Mouse (Mus musculus) lung, embryonic 15.5 days (tissue): ENCODE results near the gene Tiparp. TPM values are rescaled to one million over a fixed set of nuclear protein-coding genes. Genes with fewer than 3 reads are reported as not detected.
A peak's percentile ranks its signal among the peaks of the same experiment; 100 is the strongest.

Source experiments
- ATAC-seq: fragments of 200-750 bp; cut with Nextera tagmentation; 2 replicates; pipeline ENCODE4 v1.8.0; 2017; ENCODE audit warnings: moderate number of reproducible peaks, borderline replicate concordance; ENCODE audit not compliant: low FRiP score, low TSS enrichment; ENCODE audit errors: extremely low read depth
- H3K27ac ChIP-seq: fragments of 300-500 bp; sonication (generic); 2 replicates; pipeline ENCODE4 v1.5.1; 2015; ENCODE audit warnings: moderate library complexity, mild to moderate bottlenecking, inconsistent platforms
- H3K27me3 ChIP-seq: fragments of 300-500 bp; sonication (generic); 2 replicates; pipeline ENCODE4 v1.6.1; 2015; ENCODE audit warnings: inconsistent platforms
- H3K36me3 ChIP-seq: fragments of 300-500 bp; sonication (generic); 2 replicates; pipeline ENCODE4 v1.6.1; 2015; ENCODE audit warnings: inconsistent platforms
- H3K4me1 ChIP-seq: fragments of 300-500 bp; sonication (generic); 2 replicates; pipeline ENCODE4 v1.6.1; 2015; ENCODE audit warnings: inconsistent platforms
- H3K4me2 ChIP-seq: fragments of 300-500 bp; sonication (generic); 2 replicates; pipeline ENCODE4 v1.6.1; 2015; ENCODE audit warnings: inconsistent platforms, mild to moderate bottlenecking, moderate library complexity
- H3K4me3 ChIP-seq: fragments of 300-500 bp; sonication (generic); 2 replicates; pipeline ENCODE4 v1.5.1; 2015; ENCODE audit warnings: mild to moderate bottlenecking, inconsistent platforms
- H3K9ac ChIP-seq: fragments of 300-500 bp; sonication (generic); 2 replicates; pipeline ENCODE4 v1.6.1; 2015; ENCODE audit warnings: inconsistent platforms
- H3K9me3 ChIP-seq: fragments of 300-500 bp; sonication (generic); 2 replicates; pipeline ENCODE4 v1.6.1; 2016; ENCODE audit warnings: inconsistent platforms
- WGBS: fragments of 180-500 bp; shearing (Covaris S2); methylation state at CpG from one replicate; pipeline ENCODE4 v1.1.7; 2015; 5-methylcytosine and 5-hydroxymethylcytosine counted together
- polyA plus RNA-seq: library from polyadenylated mRNA; unstranded; fragments of >200 nt; fragmentation: Nextera tagmentation; extraction: Ambion mirVana; gene quantifications from 2 replicates; pipeline ENCODE4 v1.2.1, GENCODE M21; 2015

Gene Tiparp
- polyA plus RNA-seq, 1 experiment from 2014 or later, result 43.1 TPM

DNA sequence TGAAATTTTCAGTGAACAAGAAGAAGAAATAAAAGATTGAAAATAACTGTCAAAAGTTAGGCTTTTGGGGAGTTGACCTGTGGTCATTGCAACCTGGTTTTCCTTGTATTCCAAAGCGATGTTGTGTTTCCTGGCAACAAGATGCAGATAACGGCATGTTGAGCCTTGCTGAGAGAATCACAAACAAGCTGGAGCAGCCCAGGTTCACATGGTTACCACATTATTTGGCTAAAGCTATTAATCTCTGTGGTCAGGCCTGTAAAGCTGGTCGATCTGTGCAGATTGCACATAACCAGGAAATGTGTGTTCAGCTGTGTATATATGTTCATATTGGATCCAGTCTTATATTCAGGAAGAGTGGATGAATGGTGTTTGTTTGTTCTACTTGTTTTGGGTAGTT, 5.4 kb downstream of the Tiparp start:
- H3K27me3 ChIP-seq, result no peaks in the 10 kb centered on the region
- H3K4me1 ChIP-seq, result peaks cover 26% of the 10 kb centered on the region
- no peak overlapping the region for H3K27ac ChIP-seq
- H3K4me3 ChIP-seq, result no peak overlapping the region
- no peak for ATAC-seq
- 49% methylated on average over 3 of the region's 3 CpGs for WGBS
- H3K4me2 ChIP-seq, result no peak overlapping the region
- H3K9me3 ChIP-seq, result no peaks in the 10 kb centered on the region
- peaks cover 6% of the 10 kb centered on the region for H3K36me3 ChIP-seq
- H3K9ac ChIP-seq, result no peak overlapping the region

DNA sequence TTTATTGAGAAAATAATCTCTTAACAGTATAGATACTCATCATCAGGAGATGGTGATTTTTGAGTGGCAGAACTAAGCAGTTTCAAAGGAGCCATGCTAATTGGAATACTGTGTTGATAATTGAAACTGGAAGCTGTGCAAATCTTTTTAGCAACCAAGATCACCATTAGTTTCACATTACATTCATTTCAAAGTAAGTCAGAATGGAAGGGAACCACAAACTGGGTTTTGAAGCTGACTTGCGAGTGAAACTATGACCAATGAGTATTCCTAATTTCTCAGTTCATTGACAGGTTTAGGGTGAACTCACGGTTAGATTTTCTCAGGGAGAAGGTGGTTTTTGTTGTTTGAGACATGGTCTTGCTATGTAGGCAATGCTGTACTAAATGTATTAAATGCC, 6.3 kb downstream of the Tiparp start:
- Histone ChIP-seq H3K9me3 (no peaks in the 10 kb centered on the region), H3K4me2 (no peak overlapping the region), H3K4me1 (peaks cover 26% of the 10 kb centered on the region), H3K27ac (no peak overlapping the region), H3K4me3 (no peak overlapping the region), H3K36me3 (peaks cover 6% of the 10 kb centered on the region), H3K27me3 (no peaks in the 10 kb centered on the region), H3K9ac (no peak overlapping the region)
- ATAC-seq, result no peak
- WGBS, result 59% methylated on average over 2 of the region's 2 CpGs

DNA sequence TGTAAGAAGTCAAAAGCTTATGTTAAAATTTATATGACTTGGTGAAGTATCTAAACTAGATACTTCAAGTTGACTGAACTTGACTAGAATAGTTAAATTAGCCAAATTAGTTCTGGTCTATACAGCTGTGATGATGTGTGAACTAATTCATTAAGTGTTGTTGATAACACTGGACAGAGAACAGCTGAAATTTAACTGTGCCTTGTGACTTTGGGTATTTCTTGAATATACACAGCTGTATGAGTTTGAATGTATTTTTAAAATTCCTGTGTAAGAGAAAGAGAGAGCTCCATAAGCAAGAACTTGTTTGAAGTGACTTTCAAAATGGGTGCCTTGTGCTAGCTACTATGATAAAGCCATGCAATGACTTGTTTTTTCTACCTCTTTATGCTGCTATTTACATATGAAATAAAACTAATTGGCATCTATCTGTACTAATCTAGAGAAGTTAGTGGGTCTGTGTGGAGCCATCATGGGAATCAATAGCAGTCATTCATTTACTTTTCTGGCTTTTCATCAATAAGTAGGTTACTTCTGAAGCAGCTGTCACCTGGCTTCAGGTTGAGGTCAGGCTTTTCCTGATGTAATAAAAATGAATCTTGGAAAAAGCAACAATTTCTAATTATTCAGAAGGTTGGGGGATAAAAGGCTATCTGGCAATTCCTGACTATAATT, 7.0 kb downstream of the Tiparp start:
- Histone ChIP-seq H3K36me3 (peaks cover 6% of the 10 kb centered on the region), H3K4me3 (no peak overlapping the region), H3K9ac (no peak overlapping the region), H3K9me3 (no peaks in the 10 kb centered on the region), H3K4me1 (peaks cover 24% of the 10 kb centered on the region), H3K27me3 (no peaks in the 10 kb centered on the region), H3K27ac (no peak overlapping the region), H3K4me2 (no peak overlapping the region)
- ATAC-seq, result no peak; the same call in 1 of the 2 replicates

DNA sequence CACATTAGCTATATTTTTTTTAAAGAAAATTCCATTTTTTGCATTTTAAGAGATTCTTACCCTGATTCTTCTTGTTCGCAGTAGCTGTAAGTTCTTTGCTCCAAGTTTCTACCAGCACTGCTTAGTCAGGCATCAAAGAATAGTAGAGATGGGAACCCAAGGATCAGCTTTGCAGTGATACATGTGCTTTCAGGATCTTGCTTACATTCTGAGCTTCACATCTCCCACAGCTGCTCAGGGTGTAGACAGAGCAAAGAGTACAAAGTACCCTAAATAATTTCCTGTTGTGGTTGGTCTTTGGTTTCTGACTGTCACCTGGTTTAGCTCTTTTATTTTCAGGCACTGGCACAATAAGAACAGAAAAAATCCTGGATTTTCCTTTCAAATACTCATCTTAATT, 9.1 kb downstream of the Tiparp start:
- H3K27ac ChIP-seq, result no peak overlapping the region
- 62% methylated on average over 1 of the region's 1 CpGs for WGBS
- H3K36me3 ChIP-seq, result peaks cover 3% of the 10 kb centered on the region; the same call in 1 of the 2 replicates
- no peak overlapping the region for H3K4me2 ChIP-seq
- H3K27me3 ChIP-seq, result no peaks in the 10 kb centered on the region
- no peaks in the 10 kb centered on the region for H3K9me3 ChIP-seq
- ATAC-seq, result no peak
- H3K9ac ChIP-seq, result no peak overlapping the region
- H3K4me3 ChIP-seq, result no peak overlapping the region
- peaks cover 24% of the 10 kb centered on the region for H3K4me1 ChIP-seq

DNA sequence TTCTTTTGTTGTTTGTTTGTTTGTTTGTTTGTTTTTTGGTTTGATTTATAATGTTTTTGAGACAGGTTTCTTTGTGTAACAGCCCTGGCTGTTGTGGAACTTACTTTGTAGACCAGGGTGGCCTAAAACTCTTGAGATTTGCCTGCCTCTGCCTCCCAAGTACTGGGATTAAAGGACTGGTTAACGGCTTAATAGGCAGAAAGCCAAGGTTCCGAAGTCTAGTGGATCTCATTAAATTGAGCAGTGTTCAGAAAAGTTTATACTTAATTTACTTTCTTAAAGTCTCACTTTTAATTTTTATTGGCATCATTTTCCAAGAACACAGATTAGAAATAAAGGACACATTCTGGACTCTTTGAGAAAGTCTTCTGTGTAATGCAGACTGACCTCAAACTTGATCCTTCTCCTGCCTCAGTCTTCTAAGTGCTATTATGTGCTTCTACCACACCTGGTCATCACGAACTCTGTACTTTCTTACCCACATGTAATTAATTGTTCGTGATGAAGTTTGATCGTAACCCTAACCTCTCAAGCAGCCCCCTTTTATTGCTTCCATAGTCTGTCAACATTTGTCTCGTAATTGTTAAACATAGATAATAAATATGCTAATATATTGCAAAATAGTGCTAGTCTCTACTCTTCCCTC, 12.8 kb downstream of the Tiparp start:
- WGBS, result 77% methylated on average over 6 of the region's 6 CpGs
- Histone ChIP-seq H3K9ac (no peak overlapping the region), H3K4me1 (peaks cover 7% of the 10 kb centered on the region; the same call in 1 of the 2 replicates), H3K27ac (no peak overlapping the region), H3K27me3 (no peaks in the 10 kb centered on the region), H3K4me2 (no peak overlapping the region), H3K36me3 (no peaks in the 10 kb centered on the region), H3K9me3 (no peaks in the 10 kb centered on the region), H3K4me3 (no peak overlapping the region)
- no peak for ATAC-seq

DNA sequence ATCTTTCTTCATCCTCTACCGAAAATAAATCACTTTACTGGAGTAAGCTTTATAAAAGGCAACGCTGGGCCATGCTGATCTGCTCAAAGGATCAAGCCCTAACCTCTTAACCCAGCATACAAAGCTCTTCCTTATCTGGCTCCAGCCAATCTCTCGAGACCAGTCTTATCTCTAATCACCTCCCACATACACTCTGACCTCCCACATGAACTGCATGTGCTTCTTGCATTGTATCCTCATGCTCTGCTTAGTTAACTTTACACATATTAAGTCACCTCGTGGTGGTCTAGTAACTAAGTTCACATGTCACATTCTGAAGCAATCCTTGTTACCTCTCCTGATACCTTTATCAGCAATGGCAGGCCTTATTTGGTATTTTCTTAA, 13.3 kb downstream of the Tiparp start:
- H3K4me3 ChIP-seq, result no peak overlapping the region
- ATAC-seq, result no peak
- 24% methylated on average over 4 of the region's 4 CpGs for WGBS

DNA sequence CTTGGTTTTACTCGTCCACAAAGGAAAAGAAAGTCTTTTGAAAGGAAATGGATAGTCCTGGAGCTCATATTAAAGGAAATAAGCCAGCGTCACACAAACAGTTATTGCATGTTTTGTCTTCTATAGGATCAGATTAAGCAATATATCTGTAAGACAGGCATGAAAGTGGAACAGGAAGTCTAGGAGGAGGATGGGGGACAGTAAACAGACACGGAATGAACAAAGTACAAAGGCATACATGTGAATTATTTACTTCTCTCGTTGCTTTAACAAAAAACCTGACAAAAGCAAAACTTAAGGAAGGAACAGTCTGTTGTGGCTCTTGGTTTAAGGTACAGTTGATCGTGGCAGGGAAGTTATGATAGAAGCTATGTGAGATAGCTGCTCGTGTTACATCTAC, 21.6 kb downstream of the Tiparp start:
- 64% methylated on average over 6 of the region's 6 CpGs for WGBS
- no peak overlapping the region for H3K27ac ChIP-seq
- ATAC-seq, result no peak
- H3K4me3 ChIP-seq, result no peak overlapping the region
- no peak overlapping the region for H3K9ac ChIP-seq
- H3K9me3 ChIP-seq, result no peaks in the 10 kb centered on the region
- H3K4me1 ChIP-seq, result 0 out of 2 replicates have a peak, but pooled peaks cover 8% of the 10 kb centered on the region
- peaks cover 19% of the 10 kb centered on the region for H3K36me3 ChIP-seq
- no peaks in the 10 kb centered on the region for H3K27me3 ChIP-seq
- no peak overlapping the region for H3K4me2 ChIP-seq

More for the DNA sequence above, 13.3 kb downstream of the Tiparp start:
- H3K36me3 ChIP-seq, result no peaks in the 10 kb centered on the region
- H3K9me3 ChIP-seq, result no peaks in the 10 kb centered on the region
- H3K27ac ChIP-seq, result no peak overlapping the region
- H3K4me2 ChIP-seq, result no peak overlapping the region
- no peak overlapping the region for H3K9ac ChIP-seq
- H3K4me1 ChIP-seq, result peaks cover 7% of the 10 kb centered on the region; the same call in 1 of the 2 replicates
- no peaks in the 10 kb centered on the region for H3K27me3 ChIP-seq

DNA sequence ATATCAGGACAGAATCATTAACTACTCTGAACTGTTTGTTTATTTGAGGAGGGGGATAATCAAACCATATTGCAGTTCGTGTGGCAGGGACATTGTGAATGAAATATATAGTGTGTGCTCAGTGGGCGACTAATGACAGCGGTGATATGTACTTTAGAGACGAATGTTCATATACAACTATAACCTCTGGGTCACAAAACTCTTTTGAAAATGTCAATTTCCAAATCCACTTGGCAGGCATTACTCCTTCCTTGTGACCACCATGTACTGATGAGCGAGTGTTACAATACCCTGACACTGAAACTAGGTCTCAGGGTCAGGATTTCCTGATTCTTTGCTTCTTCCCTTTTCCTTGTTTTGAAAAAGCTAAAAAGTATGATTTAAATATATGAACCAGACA, 22.9 kb downstream of the Tiparp start:
- peak; percentile 89 for ATAC-seq
- 36% methylated on average over 5 of the region's 5 CpGs for WGBS
- Histone ChIP-seq H3K27me3 (no peaks in the 10 kb centered on the region), H3K27ac (no peak overlapping the region), H3K4me3 (no peak overlapping the region), H3K9ac (no peak overlapping the region), H3K4me1 (0 out of 2 replicates have a peak, but pooled peaks cover 8% of the 10 kb centered on the region), H3K36me3 (peaks cover 19% of the 10 kb centered on the region), H3K4me2 (no peak overlapping the region), H3K9me3 (no peaks in the 10 kb centered on the region)

DNA sequence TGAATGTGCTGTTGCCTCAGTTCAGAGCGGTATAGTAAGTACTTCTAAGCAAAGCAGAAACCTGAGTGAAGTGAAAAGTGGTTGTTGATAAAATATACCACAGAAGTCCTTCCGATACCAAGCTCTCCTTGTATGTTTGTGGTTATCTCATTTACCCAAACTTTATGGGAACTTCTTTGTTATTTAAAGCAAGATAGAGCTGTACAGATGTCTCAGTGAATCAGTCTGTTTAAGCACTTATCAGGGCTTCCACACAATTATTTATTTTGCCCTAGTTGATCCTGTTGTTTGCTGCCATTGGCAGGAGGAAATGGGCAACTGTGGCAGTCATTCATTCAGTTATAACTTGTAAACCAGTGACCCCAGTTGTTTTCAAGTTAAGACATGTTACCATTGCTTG, 26.4 kb downstream of the Tiparp start:
- no peak overlapping the region for H3K9ac ChIP-seq
- WGBS, result 92% methylated on average over 2 of the region's 2 CpGs
- no peaks in the 10 kb centered on the region for H3K9me3 ChIP-seq
- no peak overlapping the region for H3K27ac ChIP-seq
- ATAC-seq, result no peak
- no peaks in the 10 kb centered on the region for H3K27me3 ChIP-seq
- H3K4me1 ChIP-seq, result peaks cover 12% of the 10 kb centered on the region; the same call in 1 of the 2 replicates
- H3K4me2 ChIP-seq, result no peak overlapping the region
- no peak overlapping the region for H3K4me3 ChIP-seq
- H3K36me3 ChIP-seq, result peaks cover 16% of the 10 kb centered on the region

DNA sequence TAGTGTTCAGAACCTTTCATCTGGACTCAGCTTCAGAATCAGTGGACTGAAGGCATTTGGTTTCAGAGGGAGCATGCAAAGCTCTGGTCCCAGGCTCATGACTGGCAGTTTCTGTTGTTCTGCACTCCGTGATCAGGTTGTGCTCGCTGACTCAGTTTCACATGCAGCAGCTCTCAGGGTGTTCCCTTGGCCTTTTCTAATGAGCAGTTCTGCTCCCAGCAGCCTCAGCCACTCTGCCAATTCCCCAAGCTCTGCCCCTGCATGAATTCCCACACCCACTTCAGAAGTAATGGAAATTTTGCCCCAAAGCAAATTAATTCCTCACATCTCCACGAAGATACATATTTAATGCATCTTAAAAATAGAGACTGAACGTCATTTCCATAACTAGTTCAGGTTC, 30.5 kb downstream of the Tiparp start:
- H3K4me3 ChIP-seq, result no peak overlapping the region
- no peak for ATAC-seq
- peaks cover 21% of the 10 kb centered on the region for H3K4me1 ChIP-seq
- WGBS, result 75% methylated on average over 4 of the region's 4 CpGs
- H3K9me3 ChIP-seq, result no peaks in the 10 kb centered on the region
- no peak overlapping the region for H3K9ac ChIP-seq
- peaks cover 11% of the 10 kb centered on the region for H3K36me3 ChIP-seq
- no peaks in the 10 kb centered on the region for H3K27me3 ChIP-seq
- H3K4me2 ChIP-seq, result no peak overlapping the region
- H3K27ac ChIP-seq, result no peak overlapping the region

DNA sequence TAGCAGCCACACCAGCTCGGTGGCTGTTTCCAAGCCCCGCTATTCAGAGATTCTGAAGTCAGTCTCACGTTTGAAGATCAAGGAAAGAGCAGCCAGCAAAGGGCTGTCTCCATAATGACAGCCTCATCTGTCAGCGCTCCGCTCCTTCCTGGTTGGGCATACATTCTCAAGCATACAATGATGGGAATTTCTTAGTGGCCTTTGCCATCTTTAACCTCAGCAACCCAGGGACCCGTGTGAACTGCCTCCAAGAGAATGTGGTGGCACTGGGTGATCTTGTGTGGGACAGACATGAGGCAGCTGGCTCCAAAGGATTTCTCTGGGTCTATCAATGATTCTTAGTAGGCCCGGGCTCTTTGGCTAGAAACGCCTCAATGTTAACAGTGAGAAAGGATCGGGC, 34.0 kb downstream of the Tiparp start:
- H3K27me3 ChIP-seq, result no peaks in the 10 kb centered on the region
- no peak overlapping the region for H3K9ac ChIP-seq
- H3K4me1 ChIP-seq, result peaks cover 32% of the 10 kb centered on the region
- no peaks in the 10 kb centered on the region for H3K9me3 ChIP-seq
- H3K4me3 ChIP-seq, result no peak overlapping the region
- peak; percentile 41; the same call in 1 of the 2 replicates for ATAC-seq
- H3K4me2 ChIP-seq, result no peak overlapping the region
- no peaks in the 10 kb centered on the region for H3K36me3 ChIP-seq
- 42% methylated on average over 9 of the region's 9 CpGs for WGBS
- peak overlapping the region; percentile 11; the same call in 1 of the 2 replicates for H3K27ac ChIP-seq

DNA sequence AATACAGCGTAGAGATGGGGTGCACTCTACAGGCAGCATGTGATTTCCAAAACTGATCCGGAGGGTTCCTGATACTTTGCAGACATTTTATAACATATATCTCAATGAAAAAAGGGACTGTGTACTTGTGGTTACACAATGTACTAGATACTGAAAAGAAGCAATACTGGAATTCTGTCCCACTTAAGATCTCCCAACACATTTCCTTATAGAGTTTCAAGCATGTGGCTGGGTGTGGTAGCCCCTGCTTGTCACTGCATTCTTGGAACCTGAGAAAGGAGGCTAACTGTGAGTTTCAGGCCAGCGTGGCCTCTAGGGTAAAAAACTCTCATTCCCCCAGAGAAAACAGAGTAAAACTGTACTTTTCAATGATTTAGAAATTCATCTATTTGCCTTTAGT, 34.5 kb downstream of the Tiparp start:
- no peak overlapping the region for H3K9ac ChIP-seq
- no peaks in the 10 kb centered on the region for H3K9me3 ChIP-seq
- WGBS, result 76% methylated on average over 3 of the region's 3 CpGs
- peaks cover 32% of the 10 kb centered on the region for H3K4me1 ChIP-seq
- no peak overlapping the region for H3K4me2 ChIP-seq
- H3K27me3 ChIP-seq, result no peaks in the 10 kb centered on the region
- no peak overlapping the region for H3K4me3 ChIP-seq
- 0 out of 2 replicates have a peak overlapping the region, but pooled peaks have one; percentile 11 for H3K27ac ChIP-seq
- no peak for ATAC-seq
- no peaks in the 10 kb centered on the region for H3K36me3 ChIP-seq
